Mouse (Mus musculus): ENCODE measurements around the gene Ap3b2.

- TF ChIP-seq CTCF (IDR thresholded peaks at IDR 0.05) (peak; percentile 43), EP300 (IDR thresholded peaks at IDR 0.05; ENCODE audit: insufficient read depth, low read depth, low read length) (peak; percentile 84)
Observed at GRCm38 (mm10) chr7:81523008-81523662, 29.4 kb upstream of the Ap3b2 start.

Data from heart, adult 2 months (tissue).